Mouse (Mus musculus) urinary bladder, adult 2 months (tissue): ENCODE results near the gene Gas2l1. TPM values are rescaled to one million over a fixed set of nuclear protein-coding genes. Genes with fewer than 3 reads are reported as not detected.
"Not testable (repeated sequence)": the region's sequence is repeated elsewhere in the genome, so short reads cannot be mapped to it uniquely, and the experiment has no call there.

Source experiments
- DNase-seq: peaks from one replicate; pipeline ENCODE4 v3.0.0; 2022; ENCODE audit warnings: low spot score
- polyA plus RNA-seq: library from polyadenylated mRNA; depleted of rRNA; stranded (reverse); fragments of >200 nt; gene quantifications from 2 replicates; pipeline ENCODE4 v1.2.3, GENCODE M21; 2012; rRNA removed

The Gas2l1 gene
- 45.8 and 50.5 TPM in 2 replicates for polyA plus RNA-seq

DNA sequence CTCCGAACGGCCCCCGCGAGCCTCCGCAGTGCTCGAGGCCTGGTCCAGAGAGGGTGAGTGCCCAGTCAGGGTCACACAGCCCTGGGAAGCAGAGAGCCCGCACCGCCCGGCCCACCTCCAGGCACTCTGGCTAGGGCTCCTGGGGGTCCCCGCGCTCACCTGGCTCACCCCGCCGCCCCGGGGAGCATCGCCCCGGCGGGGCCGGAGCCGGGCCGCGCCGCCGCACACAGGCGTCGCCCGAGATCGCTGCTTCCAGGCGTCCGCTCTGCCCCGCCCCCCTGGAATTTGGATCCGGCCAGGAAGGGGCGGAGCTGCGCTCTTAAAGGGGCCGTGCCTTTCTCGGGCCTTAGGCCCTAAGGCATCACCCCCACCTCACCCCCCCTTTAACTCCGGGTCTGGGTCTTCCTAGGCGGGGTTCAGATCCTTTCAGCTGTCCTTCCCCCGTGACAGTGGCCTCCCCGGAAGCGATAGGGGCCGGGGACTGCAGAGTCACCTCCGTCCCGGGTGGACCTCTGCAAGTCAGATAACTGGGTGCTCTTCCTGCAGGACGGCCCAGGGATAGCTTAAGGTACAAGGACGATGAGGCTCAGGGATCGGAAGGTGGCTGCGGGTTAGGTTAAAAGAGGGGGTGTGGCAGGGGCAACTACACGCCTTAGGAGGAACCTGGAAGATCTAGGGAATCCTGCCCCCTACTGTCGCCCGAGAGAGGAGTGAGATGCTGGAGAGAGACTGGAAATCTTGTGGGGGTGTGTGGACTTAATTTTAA lies at the start of gene Gas2l1:
Gene Gas2l1, minus strand, starts transcription at position 272 of the 766 bp plus-strand sequence.
- peak; percentile 80 for DNase-seq

DNA sequence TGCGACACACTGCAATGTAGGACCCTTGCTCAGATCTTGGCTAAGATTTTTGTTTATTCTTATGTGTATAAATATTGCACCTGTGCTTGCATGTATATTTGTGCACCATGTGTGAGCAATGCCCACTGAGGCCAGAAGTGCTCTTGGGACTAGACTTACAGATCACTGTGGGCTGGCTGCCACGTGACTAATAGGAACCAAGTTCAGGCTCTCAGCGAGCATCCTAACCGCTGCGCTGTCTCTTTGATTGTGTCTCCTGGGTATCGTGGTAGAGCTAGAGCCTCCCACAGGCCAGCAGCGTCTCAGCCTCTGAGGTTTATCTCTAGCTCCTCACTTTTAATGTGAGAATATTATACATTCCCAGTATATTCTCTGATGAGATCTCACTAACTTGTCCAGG lies 48.5 kb upstream of the Gas2l1 start:
- DNase-seq = no peak

DNA sequence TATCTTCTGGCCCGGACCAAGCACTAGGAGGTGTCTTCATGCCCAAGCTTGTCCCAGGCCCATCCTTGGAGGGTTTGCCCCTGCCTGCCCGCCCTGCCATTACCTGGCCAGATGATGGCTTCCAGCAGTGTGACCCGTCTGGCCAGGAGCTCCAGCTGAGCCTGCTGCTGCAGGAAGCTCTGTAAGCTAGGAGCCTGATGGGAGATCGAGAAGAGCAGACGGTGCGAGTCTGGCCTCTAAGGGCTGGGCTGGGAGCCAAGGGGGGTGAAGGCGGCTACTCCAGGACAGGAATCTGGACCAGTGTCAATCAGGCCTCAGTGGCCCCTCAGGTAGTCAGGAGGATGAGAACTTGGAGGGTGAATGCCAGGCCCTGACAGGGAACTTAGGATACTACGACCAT lies 44.3 kb upstream of the Gas2l1 start:
- peak; percentile 23 for DNase-seq

DNA sequence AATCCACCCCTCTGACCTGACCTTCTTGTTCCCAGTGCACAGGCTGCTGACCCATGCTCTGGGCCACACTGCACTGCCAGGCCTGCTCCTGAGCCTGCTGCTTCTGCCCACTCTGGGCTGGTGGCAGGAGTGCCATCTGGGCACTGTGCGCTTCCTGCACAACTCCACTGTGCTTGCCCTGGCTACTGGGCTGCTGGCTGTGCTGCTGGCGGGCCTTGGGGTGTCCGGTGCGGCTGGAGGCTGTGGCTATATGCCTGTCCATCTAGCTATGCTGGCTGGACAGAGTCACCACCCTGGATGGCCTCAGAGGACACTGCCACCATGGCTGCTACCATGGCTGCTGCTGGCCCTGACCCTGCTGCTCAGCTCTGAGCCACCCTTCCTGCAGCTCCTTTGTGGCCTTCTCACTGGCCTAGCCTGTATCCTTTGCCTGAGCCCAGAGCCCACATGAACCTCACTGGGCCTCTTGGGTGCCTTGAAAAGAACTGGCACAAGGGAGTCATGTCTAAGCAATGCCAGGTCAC lies 38.9 kb upstream of the Gas2l1 start:
- DNase-seq = no peak

DNA sequence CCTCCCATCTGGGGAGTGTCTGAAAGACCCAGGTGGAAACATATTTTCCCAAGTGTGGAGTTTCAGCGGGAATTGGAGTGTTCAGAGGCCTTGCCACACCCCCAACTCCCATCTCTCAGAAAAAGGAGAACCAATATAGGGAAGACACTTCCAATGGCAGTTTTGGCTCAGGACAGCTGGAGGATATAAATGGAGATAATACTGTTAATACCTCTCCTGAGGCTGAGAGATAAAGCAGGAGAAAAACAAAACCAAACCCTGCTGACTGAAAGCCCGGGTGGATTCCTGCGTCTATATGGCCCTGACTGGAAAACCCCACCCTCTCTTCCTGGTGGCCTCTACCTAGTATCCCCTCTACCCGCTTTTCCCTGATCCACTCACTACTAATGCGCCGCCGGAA lies 37.3 kb upstream of the Gas2l1 start:
- no peak for DNase-seq

DNA sequence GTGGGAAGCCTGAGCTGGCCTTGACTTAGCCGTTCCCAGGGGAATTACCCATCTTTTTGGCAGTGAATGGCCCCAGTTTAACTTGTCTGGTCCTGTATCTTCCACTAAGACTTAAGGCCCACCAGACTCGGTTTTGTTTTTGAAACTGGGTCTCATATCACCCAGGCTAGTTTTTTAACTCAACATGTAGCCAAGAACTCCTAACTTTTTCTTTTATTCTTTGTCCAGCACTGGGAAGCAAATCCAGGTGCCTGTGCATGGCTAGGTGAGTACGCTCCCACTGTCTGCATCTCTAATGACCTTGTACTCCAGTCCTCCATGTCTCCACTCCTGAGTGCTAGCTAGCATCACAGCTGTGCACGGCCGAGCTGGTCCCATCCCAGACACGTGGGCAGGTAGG lies 36.5 kb upstream of the Gas2l1 start:
- no peak for DNase-seq

DNA sequence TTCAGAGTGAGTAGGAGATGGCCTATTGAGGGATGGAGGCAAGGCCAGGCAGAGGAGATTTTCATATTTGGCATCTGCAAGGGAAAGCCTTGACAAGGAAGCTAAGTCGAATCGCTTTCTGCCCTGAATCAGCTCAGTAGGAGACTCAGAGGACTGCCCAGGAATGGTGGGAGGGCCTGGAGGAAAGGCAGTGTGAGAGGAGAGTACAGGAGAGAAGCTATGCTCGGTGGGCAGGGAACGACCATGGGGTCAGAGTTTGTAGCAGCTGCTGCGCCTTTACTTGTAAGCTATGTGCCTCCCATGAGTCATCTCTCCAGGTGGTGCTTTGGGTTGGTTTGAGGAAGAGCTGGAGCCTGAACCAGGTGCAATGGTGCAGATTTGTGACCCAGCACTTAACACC lies 35.7 kb upstream of the Gas2l1 start:
- no peak for DNase-seq

DNA sequence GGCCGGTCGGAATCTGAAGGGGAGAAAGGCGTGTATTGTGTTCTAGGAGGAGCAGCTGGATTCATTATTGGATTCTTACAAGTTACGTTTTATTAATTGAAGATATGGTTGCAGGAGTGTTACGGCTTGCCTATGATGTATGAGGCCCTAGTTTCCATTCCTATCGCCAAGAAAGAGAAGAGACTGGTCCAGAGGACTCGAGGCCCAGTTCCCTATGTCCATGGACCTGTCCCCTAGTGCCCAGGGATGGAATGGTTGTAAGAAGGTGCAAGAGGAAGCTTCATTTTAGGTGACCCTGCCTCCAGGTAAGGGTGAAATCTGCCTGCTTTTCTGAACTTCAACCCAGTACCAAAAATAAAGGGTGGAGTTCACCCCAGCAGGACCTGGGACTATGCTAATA lies 35.2 kb upstream of the Gas2l1 start:
- no peak for DNase-seq

DNA sequence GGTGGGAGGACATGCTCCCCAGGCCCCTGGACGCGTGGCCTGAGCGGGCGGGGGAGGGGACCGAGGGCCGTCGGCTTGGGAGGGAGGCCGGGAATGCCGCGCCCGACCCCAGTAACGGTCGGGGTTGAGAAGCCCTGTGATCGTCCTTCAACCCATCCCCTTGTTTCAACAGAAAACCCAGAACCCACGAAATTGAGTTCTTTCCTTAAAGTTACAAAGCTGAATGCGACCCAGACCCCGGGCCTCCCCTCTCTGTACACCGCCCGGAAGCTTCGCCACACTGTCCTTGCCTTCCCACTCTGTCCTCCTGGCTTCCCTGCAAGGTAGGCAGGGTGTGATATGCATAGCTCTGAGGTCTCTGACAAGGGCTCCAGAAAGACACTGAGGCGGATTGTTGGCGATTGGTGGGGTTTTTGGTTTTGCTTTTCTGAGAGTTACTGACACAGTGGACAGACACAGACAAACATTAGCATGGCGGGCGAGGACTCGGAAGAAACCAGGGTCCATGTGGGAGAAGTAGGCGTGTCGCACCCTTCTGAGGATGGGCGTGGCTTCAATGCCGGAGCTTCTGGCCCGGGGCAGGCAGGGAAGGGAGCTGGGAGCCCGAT lies 34.6 kb upstream of the Gas2l1 start:
- DNase-seq = peak; percentile 67

DNA sequence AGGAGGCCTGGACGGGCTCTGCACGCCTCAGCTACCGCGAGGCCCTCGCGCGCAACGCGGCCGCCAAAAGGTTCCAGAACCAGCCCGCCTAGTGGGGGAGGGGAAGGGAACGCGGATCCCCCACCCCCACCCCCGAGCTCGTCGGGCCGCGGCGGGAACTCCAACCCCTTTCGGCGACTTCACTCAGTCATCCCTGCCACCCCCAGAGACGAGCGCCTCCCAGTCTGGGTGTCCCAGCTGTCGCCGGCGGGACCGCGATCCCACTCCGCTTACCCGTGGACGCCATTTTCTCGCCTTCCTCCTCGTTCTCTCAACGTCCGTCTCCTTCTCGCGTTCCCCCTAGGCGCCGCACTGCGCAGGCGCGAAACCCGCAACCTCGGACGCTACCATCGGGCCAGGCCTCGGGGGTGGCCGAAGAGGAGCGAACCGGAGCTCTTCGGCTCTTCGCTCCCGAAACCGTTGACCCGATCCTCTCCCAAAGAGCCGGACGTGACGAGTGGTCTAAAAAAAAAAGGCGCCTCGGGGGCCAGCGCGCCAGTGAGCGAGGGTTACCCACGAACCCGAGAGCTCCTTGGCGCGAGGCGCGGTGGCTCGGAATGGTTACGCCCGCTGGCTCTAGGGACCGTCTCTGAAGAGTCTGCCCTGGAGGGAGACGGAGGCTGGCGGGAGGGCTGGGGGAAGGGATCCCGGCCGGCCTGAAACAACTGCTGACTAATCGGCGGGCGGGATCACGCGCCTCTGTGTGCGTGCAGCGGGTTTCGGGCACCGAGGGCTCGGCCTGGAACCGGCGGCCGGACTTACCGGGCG lies 33.8 kb upstream of the Gas2l1 start, which contains the start of the genes Rhbdd3 and Ewsr1:
Gene Rhbdd3, plus strand, starts transcription at position 191 of the 807 bp plus-strand sequence.
Gene Ewsr1, minus strand, starts transcription at position 531 of the 807 bp plus-strand sequence.
- DNase-seq = peak; percentile 99

DNA sequence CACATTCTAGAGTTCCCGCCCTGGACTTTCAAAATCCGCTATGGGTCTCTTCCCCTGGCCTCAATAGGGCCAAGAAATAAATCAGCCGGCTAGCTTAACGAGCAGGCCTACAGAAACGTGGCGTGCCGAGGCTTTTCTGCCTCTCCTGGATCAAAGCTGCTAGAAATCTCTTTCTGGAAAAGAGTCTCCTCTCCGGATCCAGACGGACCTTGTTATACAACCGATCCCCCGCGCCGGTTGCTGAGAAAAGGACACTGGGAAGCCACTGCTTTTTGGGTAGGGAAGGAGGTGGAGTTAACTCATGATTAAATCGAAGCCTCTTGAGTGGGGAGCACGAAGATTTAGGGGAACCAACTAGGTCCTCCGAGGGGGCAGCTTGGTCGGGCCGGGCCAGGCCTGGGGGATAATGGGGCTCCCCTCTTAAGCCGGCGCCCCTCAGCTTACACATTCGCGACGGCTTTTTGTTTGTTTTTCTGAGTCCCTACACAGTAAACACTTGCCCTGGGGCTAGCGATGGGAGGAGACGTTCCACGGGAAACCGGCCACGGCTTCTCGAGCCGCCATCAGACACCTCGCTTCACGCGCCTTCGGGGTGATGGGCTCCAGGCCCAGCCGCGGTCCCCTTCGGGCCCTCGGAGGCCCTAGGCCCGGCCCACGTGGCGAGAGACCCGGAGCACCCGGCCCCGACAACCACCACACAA lies 33.1 kb upstream of the Gas2l1 start:
- DNase-seq = peak; percentile 39

DNA sequence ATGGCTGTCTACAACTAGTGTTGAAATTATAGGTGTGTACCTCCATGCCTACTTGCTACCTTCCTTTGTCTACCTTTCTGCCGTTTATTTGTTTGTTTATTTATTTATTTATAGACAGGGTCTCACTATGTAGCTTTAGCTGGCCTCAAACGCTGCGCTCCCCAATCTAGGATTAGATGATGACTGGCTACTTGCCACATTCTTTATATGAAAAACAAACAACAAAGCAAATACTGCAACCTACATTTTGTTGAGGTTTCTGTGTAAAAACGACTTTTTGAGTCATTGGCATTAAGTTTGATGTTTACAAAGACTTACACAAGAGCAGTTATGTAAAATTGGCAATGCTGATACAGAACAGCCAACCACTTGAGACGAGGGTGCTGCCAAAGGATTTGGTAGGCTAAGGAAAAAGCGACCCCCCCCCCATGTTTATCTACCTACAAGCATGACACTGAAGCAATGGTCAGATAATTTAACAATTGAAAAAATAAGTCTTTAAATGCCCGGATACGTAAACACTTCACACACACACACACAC lies 31.4 kb upstream of the Gas2l1 start:
- DNase-seq = no peak

DNA sequence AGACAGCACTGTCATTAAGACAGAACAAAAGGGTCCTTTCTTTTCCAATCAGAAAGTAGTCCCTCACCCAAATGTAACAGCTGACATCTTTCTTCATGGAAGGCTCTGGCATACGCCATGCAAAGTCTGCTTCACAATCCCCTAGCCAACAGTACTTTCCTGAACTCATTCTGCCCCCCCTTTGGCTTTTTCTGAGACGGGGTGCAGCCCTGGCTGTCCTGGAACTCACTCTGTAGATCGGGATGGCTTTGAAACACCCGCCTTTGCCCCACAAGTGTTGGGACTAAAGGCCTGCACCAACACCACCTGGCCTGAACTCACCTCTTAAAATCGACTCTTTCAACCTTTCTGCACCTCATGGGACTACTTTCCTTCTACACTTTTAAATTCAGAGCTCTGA lies 30.8 kb upstream of the Gas2l1 start:
- no peak for DNase-seq

DNA sequence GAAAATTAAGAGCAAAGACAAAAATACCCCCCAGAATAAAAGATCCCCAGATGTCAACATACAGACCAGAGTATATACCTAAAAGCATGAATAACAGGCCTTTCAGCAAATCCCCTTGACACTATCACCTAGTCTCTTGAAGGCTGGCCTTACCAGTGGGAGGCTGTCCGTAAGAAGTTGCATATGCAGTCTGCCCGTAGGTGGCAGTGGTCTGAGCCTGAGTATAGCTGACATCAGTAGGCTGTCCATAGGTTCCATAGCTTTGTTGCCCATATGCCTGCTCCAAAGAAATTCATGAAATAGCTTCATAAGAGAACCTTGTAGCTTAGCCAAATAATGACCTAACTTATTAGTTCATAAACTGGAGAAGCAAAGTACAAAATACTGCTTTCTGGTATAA lies 26.6 kb upstream of the Gas2l1 start:
- DNase-seq = no peak

DNA sequence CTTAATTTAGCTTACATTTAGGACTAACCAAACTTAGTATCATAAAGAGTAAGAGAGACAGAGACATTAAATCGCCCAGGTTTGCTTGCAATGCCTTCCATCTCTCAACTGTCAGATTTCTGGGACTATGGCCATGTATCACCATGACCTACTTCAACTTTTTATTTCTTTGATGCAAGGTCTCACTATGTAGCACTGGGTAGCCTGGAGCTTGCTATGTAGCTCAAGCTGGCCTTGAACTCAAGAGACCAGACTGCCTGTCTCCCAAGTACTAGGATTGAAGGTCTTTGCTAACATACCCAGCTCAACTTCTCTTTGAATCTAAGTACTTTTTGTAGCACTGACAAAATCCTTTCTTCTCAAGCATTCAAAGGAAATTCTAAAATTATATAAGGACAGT lies 24.0 kb upstream of the Gas2l1 start:
- DNase-seq = no peak

DNA sequence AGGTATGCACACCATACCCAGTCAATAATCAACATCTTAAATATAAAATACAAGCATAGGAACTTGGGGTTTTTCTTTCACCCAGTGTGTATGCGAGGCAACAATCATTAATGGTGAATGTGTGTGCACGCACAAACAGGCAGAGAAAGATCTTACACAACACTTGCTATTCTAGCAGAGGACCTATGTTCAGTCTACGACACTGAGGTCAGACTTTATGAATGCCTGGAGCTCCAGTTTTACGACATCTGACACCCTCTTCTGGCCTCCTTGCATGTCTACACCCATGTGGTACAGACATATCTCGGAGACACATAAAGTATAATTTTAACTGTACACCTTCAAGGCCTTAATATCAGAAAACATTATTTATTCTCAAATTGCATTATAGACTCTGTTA lies 11.7 kb upstream of the Gas2l1 start:
- DNase-seq = not testable (repeated sequence)

DNA sequence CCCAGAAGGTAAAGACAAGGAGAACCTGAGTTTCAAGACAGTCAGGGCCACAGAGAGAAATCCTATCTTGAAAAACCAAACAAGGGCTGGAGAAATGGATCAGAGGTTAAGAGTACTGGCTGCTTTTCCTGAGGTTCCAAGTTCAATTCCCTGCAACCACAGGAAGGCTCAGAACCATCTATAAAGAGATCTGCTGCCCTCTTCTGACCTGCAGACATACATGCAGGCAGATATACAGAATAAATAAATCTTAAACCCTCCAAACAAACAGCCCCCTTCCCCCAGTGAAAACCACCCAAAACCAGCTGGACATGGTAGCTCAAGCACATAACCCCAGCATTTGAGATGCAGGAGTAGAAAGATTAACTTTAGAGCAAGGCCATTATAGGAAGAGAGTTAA lies 10.6 kb upstream of the Gas2l1 start:
- no peak for DNase-seq

DNA sequence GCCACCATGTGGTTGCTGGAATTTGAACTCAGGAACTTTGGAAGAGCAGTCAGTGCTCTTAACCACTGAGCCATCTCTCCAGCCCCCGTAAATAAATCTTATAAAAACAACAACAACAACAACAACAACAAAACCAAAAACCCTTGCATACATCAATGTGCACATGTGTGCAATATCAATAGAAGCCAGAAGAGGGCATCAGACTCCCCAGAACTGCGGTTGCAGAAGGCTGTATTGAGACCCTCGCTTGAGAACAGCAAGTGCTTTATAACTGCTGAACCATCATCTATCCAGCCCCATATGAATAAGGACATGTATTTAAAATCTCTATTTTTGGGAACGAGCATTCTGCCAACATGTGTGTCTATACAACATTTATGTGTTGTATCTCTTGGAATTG lies 9.8 kb upstream of the Gas2l1 start:
- DNase-seq = no peak

DNA sequence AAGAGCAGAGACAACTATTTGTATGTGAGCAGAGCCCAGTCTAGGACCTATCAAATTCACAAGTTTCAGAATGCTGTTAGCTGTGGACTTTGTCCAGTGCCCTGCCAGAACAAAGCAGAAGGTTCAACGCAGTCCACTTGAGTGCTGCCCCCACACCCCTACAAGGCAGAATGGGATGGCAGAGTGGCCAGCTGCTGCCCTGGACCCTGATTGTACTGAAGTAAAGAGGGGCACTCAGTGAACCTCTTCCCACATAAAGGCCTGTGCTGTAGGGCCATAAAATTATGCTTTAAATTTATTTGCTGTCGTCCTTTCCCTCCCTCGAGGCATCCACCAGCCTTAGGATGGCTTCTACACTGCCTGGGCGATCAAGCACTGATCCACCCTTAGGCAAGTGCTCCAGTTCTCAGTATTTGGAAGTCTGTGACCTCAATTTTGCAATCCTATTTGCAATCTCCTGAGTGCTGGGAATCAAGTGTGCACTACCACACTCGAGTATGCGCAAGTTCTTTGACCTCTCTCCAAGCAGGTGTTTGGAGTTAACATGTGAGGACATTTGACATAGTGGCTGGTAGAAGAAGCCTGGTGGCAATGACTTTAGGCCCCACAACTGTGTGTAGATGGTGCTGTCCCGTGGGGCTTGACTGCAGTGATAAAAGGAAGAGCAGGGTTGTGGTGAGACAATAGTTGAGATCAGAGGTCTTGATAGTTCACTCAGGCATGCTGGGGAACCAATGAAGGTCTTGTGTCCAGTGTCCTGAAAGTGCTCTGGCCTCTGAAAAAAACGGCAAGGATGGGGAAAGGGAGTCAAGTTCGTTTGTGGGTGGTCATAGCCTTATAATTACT lies 3.2 kb upstream of the Gas2l1 start:
- DNase-seq = no peak

DNA sequence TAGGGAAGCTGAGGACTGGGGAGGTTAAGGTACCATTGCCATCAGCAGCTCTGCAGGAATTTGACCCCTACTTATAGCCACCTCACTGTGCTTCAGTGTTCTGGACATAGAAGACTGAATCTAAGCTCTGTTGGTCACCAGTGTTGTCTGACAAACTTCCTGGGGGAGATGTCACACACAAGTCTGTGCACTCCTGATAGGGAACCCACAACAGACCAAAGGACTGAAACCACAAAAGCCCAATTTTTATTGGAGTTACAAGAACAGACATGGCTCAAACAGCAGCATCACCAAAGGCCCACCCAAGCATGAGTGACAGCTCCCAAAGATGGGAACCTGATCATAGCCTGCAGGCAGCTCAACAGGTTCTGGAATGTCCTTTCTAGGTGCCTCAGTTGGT lies 1.9 kb upstream of the Gas2l1 start:
- no peak for DNase-seq
